Mouse (Mus musculus) CH12.LX (cell line): ENCODE results near the gene Asic2.

Experiments
- CTCF ChIP-seq, 2 experiments: IDR thresholded peaks in 1 of 2; conservative IDR thresholded peaks in 1 of 2; 2 replicates each; pipeline ENCODE4 v1.5.1; 2011 to 2012; ENCODE audit warnings: low read depth in 2 of 2, low read length in 2 of 2, improper control_type of control experiment in 1 of 2, inconsistent platforms in 1 of 2, mild to moderate bottlenecking in 1 of 2, moderate library complexity in 1 of 2
- JUND ChIP-seq: conservative IDR thresholded peaks from 2 replicates; pipeline ENCODE4 v1.6.1; 2011; ENCODE audit warnings: low read depth, low read length, improper control_type of control experiment
- NRF1 ChIP-seq: IDR thresholded peaks from 2 replicates; pipeline ENCODE4 v1.6.1; 2014; ENCODE audit warnings: low read depth, mild to moderate bottlenecking, inconsistent platforms, low read length, improper control_type of control experiment, moderate library complexity
- POLR2A ChIP-seq: IDR thresholded peaks from 2 replicates; pipeline ENCODE4 v1.6.1; 2011; ENCODE audit warnings: low read depth, mild to moderate bottlenecking, improper control_type of control experiment, low read length
- POLR2AphosphoS2 ChIP-seq: IDR thresholded peaks from 2 replicates; pipeline ENCODE4 v1.6.1; 2011; ENCODE audit warnings: low read depth, low read length, improper control_type of control experiment
- ZMIZ1 ChIP-seq: IDR thresholded peaks from 2 replicates; pipeline ENCODE4 v1.6.1; 2012; ENCODE audit warnings: low read depth, mild to moderate bottlenecking, inconsistent platforms, low read length, improper control_type of control experiment

GRCm38 (mm10) chr11:80854430-80854829 lies 1113.8 kb downstream of the Asic2 start:
- TF ChIP-seq POLR2AphosphoS2 (no peak), CTCF (conservative IDR thresholded peaks at IDR 0.05 in 1 of 2, IDR thresholded peaks at IDR 0.05 in 1 of 2; ENCODE audit: low read depth in 2 of 2, low read length in 2 of 2) (no peak), POLR2A (no peak), ZMIZ1 (no peak), JUND (no peak), NRF1 (no peak)
